Mouse (Mus musculus) intestine, embryonic 15.5 days (tissue): ENCODE measurements around the gene Vstm5. TPM values are rescaled to one million over a fixed set of nuclear protein-coding genes. Genes with fewer than 3 reads are reported as not detected.

Experiments used
- ATAC-seq: fragments of 200-750 bp; cut with Nextera tagmentation; 2 replicates; pipeline ENCODE4 v1.8.0; 2017; ENCODE audit warnings: moderate TSS enrichment, moderate library complexity
- H3K27ac ChIP-seq: fragments of 300-500 bp; sonication (generic); 2 replicates; pipeline ENCODE4 v1.5.1; 2015; ENCODE audit warnings: mild to moderate bottlenecking, inconsistent platforms
- H3K27me3 ChIP-seq: fragments of 300-500 bp; sonication (generic); replicated peaks from 2 replicates; pipeline ENCODE4 v1.6.1; 2015; ENCODE audit warnings: inconsistent platforms
- H3K36me3 ChIP-seq: fragments of 300-500 bp; sonication (generic); 2 replicates; pipeline ENCODE4 v1.6.1; 2015; ENCODE audit warnings: inconsistent platforms
- H3K4me1 ChIP-seq: fragments of 300-500 bp; sonication (generic); replicated peaks from 2 replicates; pipeline ENCODE4 v1.6.1; 2015; ENCODE audit warnings: inconsistent platforms
- H3K4me2 ChIP-seq: fragments of 300-500 bp; sonication (generic); replicated peaks from 2 replicates; pipeline ENCODE4 v1.6.1; 2015; ENCODE audit warnings: mild to moderate bottlenecking, inconsistent platforms
- H3K4me3 ChIP-seq: fragments of 300-500 bp; sonication (generic); replicated peaks from 2 replicates; pipeline ENCODE4 v1.5.1; 2015; ENCODE audit warnings: inconsistent platforms
- H3K9ac ChIP-seq: fragments of 300-500 bp; sonication (generic); 2 replicates; pipeline ENCODE4 v1.6.1; 2015; ENCODE audit warnings: inconsistent platforms
- H3K9me3 ChIP-seq: fragments of 300-500 bp; sonication (generic); 2 replicates; pipeline ENCODE4 v1.6.1; 2016; ENCODE audit warnings: inconsistent platforms
- WGBS: fragments of 180-500 bp; shearing (Covaris S2); methylation state at CpG from one replicate; pipeline ENCODE4 v1.1.7; 2015; 5-methylcytosine and 5-hydroxymethylcytosine counted together
- polyA plus RNA-seq: library from polyadenylated mRNA; unstranded; fragments of >200 nt; fragmentation: Nextera tagmentation; extraction: Ambion mirVana; gene quantifications from 2 replicates; pipeline ENCODE4 v1.2.1, GENCODE M21; 2015

The Vstm5 gene
- polyA plus RNA-seq, 1 experiment from 2014 or later = 7.9 TPM

DNA sequence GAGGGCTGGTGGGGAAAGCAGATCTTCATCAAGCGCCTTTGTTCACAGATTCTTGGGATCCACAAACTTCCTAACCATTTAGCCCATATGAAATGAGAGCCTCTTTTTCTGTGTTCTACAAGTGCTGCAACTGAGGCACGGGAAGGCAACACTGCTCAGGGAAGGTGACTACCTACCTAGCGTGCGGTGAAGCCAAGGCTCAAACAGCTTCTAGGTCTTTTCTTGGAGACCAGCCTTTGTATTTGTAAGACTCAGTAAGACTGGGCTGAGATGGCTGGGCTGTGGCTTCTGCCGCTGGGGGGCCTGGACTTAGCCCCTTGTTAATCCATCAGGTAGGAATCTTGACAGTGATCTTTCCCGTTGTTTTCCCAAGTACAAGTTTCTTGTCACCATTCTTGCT lies 1.2 kb downstream of the Vstm5 start:
- Histone ChIP-seq H3K4me1 (peaks cover 18% of the 10 kb centered on the region), H3K4me3 (peak overlapping the region; percentile 44; the same call in 1 of the 2 replicates), H3K27me3 (no peaks in the 10 kb centered on the region), H3K36me3 (no peaks in the 10 kb centered on the region), H3K4me2 (peak overlapping the region; percentile 82), H3K9me3 (no peaks in the 10 kb centered on the region), H3K9ac (no peak overlapping the region), H3K27ac (no peak overlapping the region)
- 92% methylated on average over 6 of the region's 6 CpGs for WGBS
- ATAC-seq = no peak

- 70% methylated on average over 6 of the region's 6 CpGs for WGBS
- Histone ChIP-seq H3K27ac (no peak overlapping the region), H3K9ac (no peak overlapping the region), H3K27me3 (no peaks in the 10 kb centered on the region), H3K36me3 (no peaks in the 10 kb centered on the region), H3K4me1 (peaks cover 18% of the 10 kb centered on the region), H3K4me3 (no peak overlapping the region), H3K9me3 (no peaks in the 10 kb centered on the region), H3K4me2 (no peak overlapping the region)
- ATAC-seq = no peak
Measured at GRCm38 (mm10) chr9:15240863-15241595, 2.2 kb downstream of the Vstm5 start.

- no peaks in the 10 kb centered on the region for H3K9me3 ChIP-seq
- WGBS = 45% methylated on average over 9 of the region's 9 CpGs
- no peak overlapping the region for H3K27ac ChIP-seq
- no peaks in the 10 kb centered on the region for H3K36me3 ChIP-seq
- peak overlapping the region; percentile 18; the same call in 1 of the 2 replicates for H3K4me2 ChIP-seq
- H3K4me3 ChIP-seq = no peak overlapping the region
- peaks cover 18% of the 10 kb centered on the region for H3K4me1 ChIP-seq
- peak; percentile 18 for ATAC-seq
- no peak overlapping the region for H3K9ac ChIP-seq
- H3K27me3 ChIP-seq = no peaks in the 10 kb centered on the region
Measured at GRCm38 (mm10) chr9:15241596-15241939, 2.7 kb downstream of the Vstm5 start.

- Histone ChIP-seq H3K4me1 (peaks cover 18% of the 10 kb centered on the region), H3K36me3 (no peaks in the 10 kb centered on the region), H3K9me3 (no peaks in the 10 kb centered on the region), H3K4me3 (no peak overlapping the region), H3K4me2 (no peak overlapping the region), H3K27ac (no peak overlapping the region), H3K27me3 (no peaks in the 10 kb centered on the region), H3K9ac (no peak overlapping the region)
- 96% methylated on average over 1 of the region's 1 CpGs for WGBS
- ATAC-seq = no peak
Measured at GRCm38 (mm10) chr9:15242130-15242529, 3.3 kb downstream of the Vstm5 start.

DNA sequence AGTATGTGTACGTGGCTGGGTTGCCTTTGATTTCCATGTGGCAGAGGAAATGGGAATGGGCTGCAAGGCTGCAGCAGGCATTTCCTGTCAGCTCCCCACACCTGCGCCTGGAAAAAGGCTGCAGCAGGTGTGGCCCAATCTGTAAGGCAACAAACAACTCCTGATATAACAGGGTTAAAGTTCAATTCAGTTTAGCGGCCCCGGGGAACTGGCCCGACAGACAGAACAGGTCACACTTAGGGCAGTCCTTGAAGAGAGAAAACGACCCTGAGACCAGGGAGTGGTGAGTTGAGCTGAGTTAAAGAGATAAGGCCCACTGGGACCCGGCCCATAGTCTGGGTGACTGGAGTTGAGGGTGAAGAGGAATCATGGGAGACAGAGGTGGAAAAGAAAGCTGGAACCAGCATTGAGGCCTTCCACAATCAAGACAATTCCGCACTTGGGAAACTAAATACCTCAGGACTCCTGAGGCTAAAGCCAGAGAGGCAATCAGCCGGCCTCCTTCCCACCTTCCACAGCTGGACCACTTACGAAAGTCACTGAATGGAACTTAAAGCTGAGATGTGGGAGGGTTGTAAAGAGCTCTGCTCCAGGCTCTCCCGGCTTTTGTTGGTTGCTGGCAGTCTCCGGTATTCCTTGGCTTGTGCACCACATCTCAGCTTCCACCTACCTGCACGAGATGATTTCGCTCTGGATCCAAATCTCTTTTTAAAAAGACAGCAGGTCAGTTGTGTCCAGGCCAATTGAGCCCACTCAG lies 6.7 kb downstream of the Vstm5 start:
- Histone ChIP-seq H3K4me1 (0 out of 2 replicates have a peak, but pooled peaks cover 4% of the 10 kb centered on the region), H3K36me3 (no peaks in the 10 kb centered on the region), H3K9ac (no peak overlapping the region), H3K9me3 (no peaks in the 10 kb centered on the region), H3K27ac (peak overlapping the region; percentile 67), H3K4me2 (peak overlapping the region; percentile 22; the same call in 1 of the 2 replicates), H3K27me3 (no peaks in the 10 kb centered on the region), H3K4me3 (no peak overlapping the region)
- ATAC-seq = peak; percentile 88
- WGBS = 51% methylated on average over 14 of the region's 14 CpGs

DNA sequence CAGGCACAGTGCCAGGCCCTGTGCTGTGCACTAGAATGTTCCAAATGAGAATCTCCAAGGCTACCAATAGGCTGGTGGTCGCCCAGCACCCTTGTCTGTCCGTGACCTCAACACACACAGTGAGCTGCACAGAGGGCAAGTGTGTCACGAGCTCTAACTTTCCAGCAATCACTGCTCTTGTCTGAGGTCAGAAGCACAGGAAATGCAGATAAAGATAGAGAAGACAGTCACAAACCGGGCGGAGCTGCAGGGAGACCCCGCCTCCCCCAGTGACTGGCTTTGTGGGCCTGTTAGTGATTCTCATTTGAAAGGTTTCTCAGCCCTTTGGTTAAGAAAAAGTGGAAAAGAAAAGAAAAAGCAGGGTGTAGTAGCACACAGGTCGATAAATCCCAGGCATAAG lies 11.5 kb downstream of the Vstm5 start:
- Histone ChIP-seq H3K9ac (no peak overlapping the region), H3K4me1 (no peaks in the 10 kb centered on the region; the same call in 1 of the 2 replicates), H3K9me3 (no peaks in the 10 kb centered on the region), H3K36me3 (no peaks in the 10 kb centered on the region), H3K27me3 (no peaks in the 10 kb centered on the region), H3K4me2 (no peak overlapping the region), H3K4me3 (no peak overlapping the region), H3K27ac (no peak overlapping the region)
- ATAC-seq = peak; percentile 48
- WGBS = 65% methylated on average over 7 of the region's 7 CpGs

GRCm38 (mm10) chr9:15252196-15252595 lies 13.4 kb downstream of the Vstm5 start:
- ATAC-seq = no peak
- WGBS = 61% methylated on average over 7 of the region's 7 CpGs
- Histone ChIP-seq H3K9ac (no peak overlapping the region), H3K4me3 (no peak overlapping the region), H3K27ac (no peak overlapping the region), H3K9me3 (no peaks in the 10 kb centered on the region), H3K27me3 (no peaks in the 10 kb centered on the region), H3K4me1 (no peaks in the 10 kb centered on the region; the same call in 1 of the 2 replicates), H3K36me3 (no peaks in the 10 kb centered on the region), H3K4me2 (no peak overlapping the region)

DNA sequence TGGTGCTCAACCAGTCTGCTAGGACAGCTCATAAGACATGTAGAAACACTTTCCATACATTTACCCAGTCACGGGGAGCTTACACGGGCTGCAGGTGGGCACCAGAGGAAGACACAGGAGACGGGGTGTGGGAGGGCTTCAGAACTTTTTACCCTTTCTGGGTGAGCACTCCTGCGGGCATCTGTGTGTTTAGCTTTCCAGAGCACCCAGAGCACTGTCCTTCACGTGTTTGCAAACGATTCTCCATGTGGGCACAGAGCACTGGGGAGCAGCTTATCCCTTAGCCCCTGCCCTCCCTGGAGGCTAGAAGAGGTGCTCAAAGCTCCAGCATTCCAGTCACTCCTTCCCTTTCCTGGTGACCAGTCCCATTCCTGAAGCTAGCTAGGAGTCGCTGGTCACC lies 15.7 kb downstream of the Vstm5 start:
- H3K27me3 ChIP-seq = no peaks in the 10 kb centered on the region
- H3K9ac ChIP-seq = no peak overlapping the region
- H3K36me3 ChIP-seq = no peaks in the 10 kb centered on the region
- no peak overlapping the region for H3K4me3 ChIP-seq
- no peak for ATAC-seq
- no peak overlapping the region for H3K4me2 ChIP-seq
- H3K9me3 ChIP-seq = no peaks in the 10 kb centered on the region
- WGBS = 89% methylated on average over 7 of the region's 7 CpGs
- no peaks in the 10 kb centered on the region; the same call in 1 of the 2 replicates for H3K4me1 ChIP-seq
- no peak overlapping the region for H3K27ac ChIP-seq

DNA sequence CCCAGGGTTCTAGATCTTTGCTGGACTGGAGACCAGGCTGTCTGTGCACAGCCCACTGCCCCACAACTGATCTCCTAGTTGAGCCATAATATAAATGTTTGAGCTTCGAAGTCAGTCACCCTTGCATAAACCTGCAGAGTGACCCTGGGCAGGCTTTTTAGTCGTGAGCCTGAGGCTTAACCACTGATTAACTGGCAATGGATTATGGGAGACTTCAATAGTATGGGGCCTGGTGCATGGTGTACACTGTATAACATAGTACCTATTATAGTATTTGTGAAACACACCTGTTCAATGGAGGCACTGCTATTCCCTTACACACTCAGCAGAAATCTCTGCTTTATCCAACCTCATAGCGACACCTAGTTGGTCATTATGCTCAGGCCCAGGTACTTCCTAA lies 17.4 kb downstream of the Vstm5 start:
- WGBS = 68% methylated on average over 3 of the region's 3 CpGs
- no peak overlapping the region for H3K4me2 ChIP-seq
- H3K4me3 ChIP-seq = no peak overlapping the region
- peaks cover 4% of the 10 kb centered on the region for H3K36me3 ChIP-seq
- H3K27ac ChIP-seq = no peak overlapping the region
- ATAC-seq = no peak
- no peaks in the 10 kb centered on the region for H3K27me3 ChIP-seq
- H3K4me1 ChIP-seq = no peaks in the 10 kb centered on the region; the same call in 1 of the 2 replicates
- no peak overlapping the region for H3K9ac ChIP-seq
- H3K9me3 ChIP-seq = no peaks in the 10 kb centered on the region

- Histone ChIP-seq H3K9ac (no peak overlapping the region), H3K9me3 (no peaks in the 10 kb centered on the region), H3K27ac (0 out of 2 replicates have a peak overlapping the region, but pooled peaks have one; percentile 6), H3K4me2 (no peak overlapping the region), H3K4me3 (no peak overlapping the region), H3K36me3 (peaks cover 22% of the 10 kb centered on the region), H3K27me3 (no peaks in the 10 kb centered on the region), H3K4me1 (no peaks in the 10 kb centered on the region)
- 66% methylated on average over 8 of the region's 8 CpGs for WGBS
- peak; percentile 68 for ATAC-seq
Measured at GRCm38 (mm10) chr9:15261980-15262379, 23.1 kb downstream of the Vstm5 start.

DNA sequence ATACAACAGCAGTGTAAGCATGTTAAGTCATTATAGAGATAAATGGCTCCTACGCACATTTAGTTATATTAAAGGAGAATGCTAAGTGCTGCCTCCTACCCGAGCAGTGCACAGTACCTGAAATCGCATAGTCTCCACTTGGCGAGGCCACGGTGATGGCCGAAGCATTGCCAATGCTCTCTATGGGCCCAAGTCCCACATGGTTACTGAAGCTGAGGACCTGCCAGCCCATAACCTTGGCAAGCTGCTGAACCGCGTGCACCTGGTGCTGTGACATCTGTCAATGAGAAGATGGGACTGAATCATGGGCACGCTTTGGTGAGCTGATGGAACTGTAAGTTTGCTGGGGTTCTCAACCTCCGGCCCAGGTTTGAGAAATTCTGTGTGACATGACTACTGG lies 24.6 kb downstream of the Vstm5 start:
- Histone ChIP-seq H3K4me1 (no peaks in the 10 kb centered on the region), H3K4me3 (no peak overlapping the region), H3K9me3 (no peaks in the 10 kb centered on the region), H3K36me3 (peaks cover 27% of the 10 kb centered on the region), H3K27me3 (no peaks in the 10 kb centered on the region), H3K4me2 (no peak overlapping the region), H3K9ac (no peak overlapping the region), H3K27ac (no peak overlapping the region)
- ATAC-seq = no peak
- 95% methylated on average over 10 of the region's 10 CpGs for whole genome bisulfite sequencing

DNA sequence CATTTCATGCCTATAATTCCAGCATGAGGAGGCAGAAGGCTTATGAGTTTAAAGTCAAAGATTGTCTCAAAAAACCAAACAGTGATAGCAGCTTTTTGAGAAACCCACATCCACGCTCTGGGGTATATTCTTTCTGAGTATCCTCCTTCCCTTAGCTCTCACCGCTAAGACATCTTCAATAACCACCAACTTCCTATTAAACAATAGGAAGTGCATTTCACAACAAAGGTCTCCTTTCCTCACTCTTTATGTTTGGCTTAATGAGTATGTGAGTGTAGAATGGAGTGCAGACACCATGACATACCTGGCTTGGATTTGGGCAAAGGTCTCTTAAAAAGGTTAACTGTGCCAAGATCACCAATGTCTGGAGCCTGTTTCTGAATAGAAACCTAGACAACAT lies 35.1 kb downstream of the Vstm5 start:
- H3K36me3 ChIP-seq = peaks cover 39% of the 10 kb centered on the region
- 91% methylated on average over 2 of the region's 2 CpGs for WGBS

More for the DNA sequence above, 35.1 kb downstream of the Vstm5 start:
- H3K27me3 ChIP-seq = no peaks in the 10 kb centered on the region
- no peak overlapping the region for H3K4me2 ChIP-seq
- no peaks in the 10 kb centered on the region for H3K9me3 ChIP-seq
- no peak overlapping the region for H3K9ac ChIP-seq
- no peak overlapping the region for H3K4me3 ChIP-seq
- H3K4me1 ChIP-seq = no peaks in the 10 kb centered on the region
- no peak overlapping the region for H3K27ac ChIP-seq
- ATAC-seq = no peak
